Mouse (Mus musculus) CH12F3 (cell line): ENCODE results near the gene Avp.

Source experiments
- in situ Hi-C: fragments of 300-500 bp; cut with MboI; formaldehyde crosslinking; loops from 2 replicates; pipeline ENCODE4 v1.14.3; 2020; ENCODE audit warnings: low sequenced_read_pairs

Gene Avp

GRCm38 (mm10) chr2:130574960-130575359, 7.4 kb downstream of the Avp start:
- in situ Hi-C loops, result no loop called here

DNA sequence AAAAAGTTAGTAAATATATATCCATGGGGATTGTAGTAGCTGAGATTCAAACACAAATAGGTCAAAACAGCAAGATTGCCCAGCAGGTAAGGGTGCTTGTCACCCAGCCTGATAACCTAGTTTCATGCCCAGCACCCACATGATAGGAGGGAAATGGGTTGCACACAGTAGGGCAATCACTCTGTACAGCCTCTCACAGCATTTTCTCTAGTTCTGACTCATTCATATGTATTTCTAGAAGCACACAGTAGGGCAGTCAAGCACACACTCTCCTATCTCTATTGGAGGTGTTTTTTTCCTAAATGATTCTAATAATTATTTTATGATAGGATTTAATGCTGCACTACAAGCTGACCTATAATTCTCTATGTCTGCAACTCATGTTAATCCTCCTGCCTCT, 12.4 kb downstream of the Avp start:
- in situ Hi-C loops, result no loop called here

DNA sequence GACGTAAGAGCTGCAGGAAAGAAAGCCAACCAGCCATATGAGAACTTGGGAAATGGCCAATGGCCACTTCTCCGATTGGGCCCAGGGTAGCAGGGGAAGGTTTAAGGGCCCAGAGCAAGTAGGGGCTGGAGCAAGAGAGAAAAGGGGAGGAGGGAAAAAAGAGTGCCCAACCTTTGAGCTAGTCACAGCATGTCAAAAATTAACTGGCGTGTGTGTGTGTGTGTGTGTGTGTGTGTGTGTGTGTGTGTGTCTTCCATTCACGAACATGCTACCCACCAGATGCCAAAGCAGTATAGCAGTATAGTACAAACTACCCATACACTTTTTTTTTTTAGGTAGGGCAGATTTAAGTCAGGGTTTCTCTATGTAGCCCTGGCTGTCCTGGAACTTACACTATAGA, 13.4 kb downstream of the Avp start:
- in situ Hi-C loops, result no loop called here

DNA sequence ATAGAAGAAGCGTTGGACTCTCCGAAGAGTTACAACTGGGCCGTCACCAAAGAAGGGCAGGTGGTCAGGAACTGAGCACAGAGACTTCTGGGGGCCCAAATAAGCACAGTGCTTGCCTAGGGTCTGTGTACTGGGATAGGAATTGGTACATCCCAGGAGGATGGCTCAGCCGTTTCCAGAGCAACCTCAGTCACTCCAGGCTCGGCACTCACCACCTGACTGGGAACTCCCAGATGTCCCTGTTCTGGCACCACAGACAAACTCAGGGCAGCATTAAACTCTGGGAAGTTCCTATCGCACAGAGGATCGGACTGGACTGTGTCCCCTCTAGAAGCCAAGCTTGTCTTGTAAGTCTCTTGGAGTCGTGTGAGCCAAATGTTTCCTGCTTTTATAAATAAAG, 17.4 kb downstream of the Avp start:
- in situ Hi-C loops, result no loop called here

- in situ Hi-C loops, result no loop called here
Observed at GRCm38 (mm10) chr2:130564063-130564462, 18.3 kb downstream of the Avp start.

DNA sequence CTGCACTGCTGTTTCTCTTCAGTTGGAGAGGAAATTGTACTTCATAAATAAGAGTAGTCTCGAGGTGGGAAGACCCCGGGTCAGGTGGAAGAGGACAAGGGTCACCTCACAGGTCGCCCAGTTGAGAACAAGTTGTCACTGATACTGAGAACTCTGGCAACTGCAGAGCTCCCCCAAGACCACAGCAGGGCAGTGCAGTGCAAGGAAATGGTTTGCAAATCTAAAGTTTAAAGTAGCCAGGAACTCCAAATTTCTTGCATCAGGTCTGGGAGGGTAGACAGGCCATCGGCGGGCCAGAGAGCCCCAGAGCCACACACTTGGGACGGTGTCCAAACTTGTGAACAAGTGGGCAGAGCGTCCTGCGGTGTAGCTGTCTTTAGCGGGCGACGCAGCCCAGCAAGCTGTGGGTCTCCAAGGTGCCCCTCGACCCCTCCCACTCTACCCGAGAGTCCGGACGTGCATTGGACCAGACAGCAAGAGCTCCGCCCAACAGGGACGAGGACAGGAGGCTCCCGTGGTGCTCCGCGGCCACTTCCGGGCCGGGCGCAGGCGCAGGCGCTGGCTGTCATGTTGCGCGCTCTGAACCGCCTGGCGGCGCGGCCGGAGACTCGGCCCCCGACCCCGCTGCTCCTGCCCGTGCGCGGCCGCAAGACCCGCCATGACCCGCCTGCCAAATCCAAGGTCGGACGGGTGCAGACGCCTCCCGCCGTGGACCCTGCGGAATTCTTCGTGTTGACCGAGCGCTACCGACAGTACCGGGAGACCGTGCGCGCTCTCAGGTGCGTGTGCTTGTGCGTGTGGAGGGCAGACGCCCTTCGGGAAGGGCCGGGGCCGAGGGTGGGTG, 18.9 kb downstream of the Avp start, which contains the start of gene Mrps26:
Mrps26 (plus strand) TSS at position 531 of the 844 bp plus-strand sequence.
- in situ Hi-C loops, result no loop called here

GRCm38 (mm10) chr2:130558015-130558414, 24.3 kb downstream of the Avp start:
- in situ Hi-C loops, result no loop called here

DNA sequence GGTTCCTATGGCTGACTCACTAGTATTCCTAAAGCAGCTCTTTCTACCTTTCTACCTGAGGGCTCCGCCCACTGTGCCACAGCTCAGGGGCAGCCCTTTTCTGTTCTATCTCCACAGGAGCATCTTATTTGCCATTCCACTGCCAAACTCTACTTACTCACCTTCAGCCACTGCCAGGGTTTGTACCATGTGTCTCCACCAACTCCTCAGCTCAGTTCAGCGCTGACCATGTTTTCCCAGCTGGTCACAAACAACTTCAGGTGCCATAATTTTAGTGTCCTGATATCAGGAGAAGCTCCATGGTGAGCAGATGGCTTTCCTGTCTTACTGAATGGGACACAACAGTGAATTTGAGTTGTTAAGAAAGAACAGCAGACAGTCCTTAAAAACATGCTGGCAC, 24.9 kb downstream of the Avp start:
- in situ Hi-C loops, result no loop called here

DNA sequence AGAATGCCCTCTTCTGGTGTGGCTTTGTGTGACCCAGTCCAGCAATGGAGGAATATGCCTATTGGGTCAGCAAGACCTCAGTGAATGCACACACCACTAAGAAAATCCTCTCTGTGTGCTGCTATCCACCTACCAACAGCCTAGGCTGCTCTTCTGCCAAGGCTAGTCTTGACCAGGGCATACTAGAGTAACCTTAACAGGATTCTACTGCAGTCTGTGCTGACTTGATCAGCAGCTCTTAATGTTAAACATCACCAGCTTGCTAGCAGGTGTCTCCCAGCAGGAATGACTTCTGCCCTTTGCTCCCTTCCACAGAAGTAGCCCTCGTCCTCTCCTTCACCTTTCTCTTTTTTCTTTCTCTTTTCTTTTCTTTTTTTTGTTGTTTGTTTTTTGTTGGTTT, 26.1 kb downstream of the Avp start:
- in situ Hi-C loops, result no loop called here

DNA sequence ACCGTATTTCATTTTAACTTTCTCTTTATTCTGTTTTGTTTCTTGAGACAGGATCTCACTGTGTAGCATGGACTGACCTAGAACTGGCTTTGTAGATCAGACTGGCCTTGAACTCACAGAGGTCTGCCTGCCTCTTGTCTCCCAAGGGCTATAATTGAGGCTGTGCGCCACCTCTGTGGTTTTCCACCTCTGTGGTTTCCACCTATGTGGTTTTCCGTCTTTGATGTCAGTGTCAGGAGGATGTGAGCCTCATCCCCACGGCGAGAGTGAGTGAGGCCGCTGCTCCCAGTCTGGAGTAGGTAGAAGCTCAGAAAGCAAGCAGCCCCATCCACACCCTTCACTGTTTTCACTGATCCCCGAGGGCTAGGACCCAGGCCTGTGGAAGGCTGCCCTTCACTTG, 27.5 kb downstream of the Avp start:
- in situ Hi-C loops, result no loop called here

- in situ Hi-C loops, result no loop called here
Observed at GRCm38 (mm10) chr2:130546957-130547356, 35.4 kb downstream of the Avp start.

DNA sequence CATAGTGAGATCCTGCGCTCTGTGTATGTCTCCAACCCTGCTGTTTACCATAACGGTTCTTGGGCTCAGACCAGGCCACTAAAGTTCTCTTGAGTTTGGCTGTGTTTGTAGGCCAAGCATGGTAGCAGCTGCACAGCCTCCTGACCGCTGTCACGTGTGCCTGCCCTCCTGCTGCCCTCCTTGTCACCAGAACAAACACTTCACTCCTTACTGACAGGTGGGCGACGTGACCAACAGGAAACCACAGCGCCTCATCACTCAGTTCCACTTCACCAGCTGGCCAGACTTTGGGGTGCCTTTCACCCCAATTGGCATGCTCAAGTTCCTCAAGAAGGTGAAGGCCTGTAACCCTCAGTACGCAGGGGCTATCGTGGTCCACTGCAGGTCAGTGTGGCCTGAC, 42.1 kb downstream of the Avp start:
- in situ Hi-C loops, result no loop called here

GRCm38 (mm10) chr2:130538876-130539546, 43.3 kb downstream of the Avp start:
- in situ Hi-C loops, result no loop called here

DNA sequence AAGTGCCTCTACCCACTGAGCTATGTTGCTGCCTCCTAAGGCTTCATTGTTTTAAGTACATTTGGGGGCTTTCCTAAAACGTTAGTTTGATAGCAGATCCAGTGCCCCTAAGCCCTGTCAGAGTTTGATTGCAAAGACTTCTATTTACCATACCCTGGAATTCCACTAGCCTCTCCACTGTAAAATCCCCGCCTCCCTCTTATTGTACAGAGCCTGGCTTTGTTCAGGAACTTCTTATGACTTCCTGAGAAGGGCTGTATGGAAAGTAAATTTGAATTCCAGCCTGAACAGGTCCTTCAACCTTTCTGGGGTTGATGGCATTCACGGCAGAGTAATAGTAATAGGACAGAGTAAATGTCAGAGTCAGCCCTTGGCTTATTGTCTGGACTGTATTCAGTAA, 45.5 kb downstream of the Avp start:
- in situ Hi-C loops, result no loop called here

- in situ Hi-C loops, result no loop called here
Observed at GRCm38 (mm10) chr2:130535017-130535416, 47.3 kb downstream of the Avp start.

- in situ Hi-C loops, result no loop called here
Observed at GRCm38 (mm10) chr2:130532201-130532600, 50.2 kb downstream of the Avp start.
